Mouse (Mus musculus): ENCODE data around the gene Vav1. TPM values are rescaled to one million over a fixed set of nuclear protein-coding genes. Genes with fewer than 3 reads are reported as not detected.

Vav1 gene
- polyA plus RNA-seq, 1 experiment from 2014 or later = 2.0 TPM

DNA sequence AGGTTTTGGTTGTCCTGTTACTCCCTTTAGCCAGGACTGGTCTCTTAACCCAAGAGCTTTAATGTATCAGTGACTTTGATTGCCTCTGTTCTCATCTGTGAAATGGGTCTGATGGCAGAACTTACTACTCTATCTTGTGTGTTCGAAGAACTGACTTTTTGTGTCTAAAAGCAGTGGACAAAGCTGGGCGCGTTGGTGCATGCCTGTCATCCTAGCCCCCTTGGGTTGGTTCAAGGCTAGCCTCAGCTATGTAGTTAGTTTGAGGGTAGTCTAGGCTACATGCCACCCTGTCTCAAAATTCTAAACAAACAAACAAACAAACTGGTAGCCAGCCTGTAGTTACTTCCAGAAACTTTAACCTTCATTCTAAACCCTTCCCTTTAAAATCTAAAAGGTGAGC lies 27.5 kb upstream of the Vav1 start:
- H3K9ac ChIP-seq (replicated peaks; ENCODE audit: low read length) = no peak overlapping the region
- no peak for ATAC-seq (ENCODE audit: low FRiP score, low TSS enrichment)
- H3K36me3 ChIP-seq (ENCODE audit: insufficient read depth, low read length) = peaks cover 26% of the 10 kb centered on the region
- H3K4me3 ChIP-seq (ENCODE audit: low read length) = no peak overlapping the region
- WGBS = 96% methylated on average over 3 of the region's 3 CpGs
- H3K9me3 ChIP-seq (ENCODE audit: low read length) = no peaks in the 10 kb centered on the region
- H3K4me2 ChIP-seq (replicated peaks; ENCODE audit: low read depth, low read length) = no peak overlapping the region
- H3K27me3 ChIP-seq (ENCODE audit: insufficient read depth, low read length) = no peaks in the 10 kb centered on the region
- peaks cover 12% of the 10 kb centered on the region for H3K4me1 ChIP-seq (ENCODE audit: insufficient read depth, low read length)
- no peak overlapping the region for H3K27ac ChIP-seq (ENCODE audit: low read length)

DNA sequence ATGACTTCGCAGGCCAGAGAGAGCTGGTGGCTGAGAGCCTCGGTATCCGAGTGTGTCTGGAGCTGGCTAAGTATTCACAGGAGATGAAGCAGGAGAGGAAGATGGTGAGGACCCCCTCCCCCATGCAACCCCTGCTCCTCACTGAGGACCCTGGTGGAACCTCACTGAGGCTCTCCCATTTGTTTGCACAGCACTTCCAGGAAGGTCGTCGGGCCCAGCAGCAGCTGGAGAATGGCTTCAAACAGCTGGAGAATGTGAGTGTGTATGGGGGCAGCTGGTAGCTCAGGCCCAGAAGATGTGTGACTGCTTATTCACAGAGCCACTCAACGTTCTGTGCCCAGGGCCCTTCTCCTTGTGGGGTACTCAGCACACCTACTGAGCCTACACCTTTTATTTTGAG lies 25.6 kb upstream of the Vav1 start:
- Histone ChIP-seq H3K4me2 (replicated peaks; ENCODE audit: low read depth, low read length) (no peak overlapping the region), H3K4me3 (ENCODE audit: low read length) (no peak overlapping the region), H3K27ac (ENCODE audit: low read length) (no peak overlapping the region), H3K36me3 (ENCODE audit: insufficient read depth, low read length) (peaks cover 42% of the 10 kb centered on the region), H3K27me3 (ENCODE audit: insufficient read depth, low read length) (no peaks in the 10 kb centered on the region), H3K9ac (replicated peaks; ENCODE audit: low read length) (no peak overlapping the region), H3K4me1 (ENCODE audit: insufficient read depth, low read length) (peaks cover 8% of the 10 kb centered on the region), H3K9me3 (ENCODE audit: low read length) (no peaks in the 10 kb centered on the region)
- ATAC-seq (ENCODE audit: low FRiP score, low TSS enrichment) = no peak
- WGBS = 69% methylated on average over 6 of the region's 6 CpGs

DNA sequence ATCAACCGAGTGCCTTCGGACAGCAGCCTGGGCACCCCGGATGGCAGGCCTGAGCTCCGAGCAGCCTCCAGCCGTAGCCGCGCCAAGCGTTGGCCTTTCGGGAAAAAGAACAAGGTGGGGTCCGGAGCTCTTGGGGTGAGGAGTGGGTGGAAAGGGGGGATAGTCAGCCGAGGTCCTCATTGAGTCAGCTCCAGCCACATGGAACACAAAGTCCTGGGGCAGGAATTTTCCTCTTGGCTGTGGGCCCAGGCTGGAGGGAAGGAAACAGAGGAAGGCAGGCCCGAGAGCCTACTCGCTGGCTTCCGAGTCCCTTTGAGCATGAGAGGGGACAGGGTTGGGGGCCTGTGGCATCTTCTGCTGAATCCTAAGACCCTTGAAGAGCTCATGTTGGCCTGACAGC lies 23.5 kb upstream of the Vav1 start:
- WGBS = 88% methylated on average over 14 of the region's 14 CpGs
- no peak for ATAC-seq (ENCODE audit: low FRiP score, low TSS enrichment)
- H3K36me3 ChIP-seq (ENCODE audit: insufficient read depth, low read length) = peaks cover 53% of the 10 kb centered on the region

DNA sequence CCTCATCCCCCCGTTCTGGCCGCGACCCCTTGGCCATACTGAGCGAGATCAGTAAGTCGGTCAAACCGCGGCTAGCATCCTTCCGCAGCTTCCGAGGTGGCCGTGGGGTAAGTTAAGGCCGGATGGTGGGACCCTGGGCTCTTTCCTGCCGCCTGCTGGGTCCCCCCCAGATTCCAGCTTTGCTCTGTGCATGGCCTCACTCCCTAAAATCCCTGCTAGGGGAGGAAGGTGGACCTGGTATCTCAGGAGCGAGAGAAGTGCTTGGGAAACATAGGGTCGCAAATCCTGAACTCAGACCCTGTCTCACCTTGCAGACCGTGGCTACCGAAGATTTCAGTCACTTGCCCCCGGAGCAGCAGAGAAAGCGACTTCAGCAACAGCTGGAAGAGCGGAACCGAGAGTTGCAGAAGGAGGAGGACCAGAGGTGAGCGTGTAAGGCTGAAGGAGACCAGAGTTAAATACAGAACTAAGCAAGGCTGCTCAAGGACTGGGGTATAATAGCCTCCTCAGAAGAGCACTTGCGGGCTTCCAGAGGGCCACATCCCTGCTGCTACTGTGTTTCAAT lies 21.9 kb upstream of the Vav1 start:
- Histone ChIP-seq H3K9ac (replicated peaks; ENCODE audit: low read length) (no peak overlapping the region), H3K27me3 (ENCODE audit: insufficient read depth, low read length) (no peaks in the 10 kb centered on the region), H3K4me2 (replicated peaks; ENCODE audit: low read depth, low read length) (no peak overlapping the region), H3K36me3 (ENCODE audit: insufficient read depth, low read length) (peaks cover 67% of the 10 kb centered on the region), H3K4me3 (ENCODE audit: low read length) (no peak overlapping the region), H3K27ac (ENCODE audit: low read length) (no peak overlapping the region), H3K4me1 (ENCODE audit: insufficient read depth, low read length) (no peaks in the 10 kb centered on the region), H3K9me3 (ENCODE audit: low read length) (no peaks in the 10 kb centered on the region)
- no peak for ATAC-seq (ENCODE audit: low FRiP score, low TSS enrichment)
- WGBS = 94% methylated on average over 22 of the region's 22 CpGs

More for the DNA sequence above, 23.5 kb upstream of the Vav1 start:
- no peak overlapping the region for H3K27ac ChIP-seq (ENCODE audit: low read length)
- H3K27me3 ChIP-seq (ENCODE audit: insufficient read depth, low read length) = no peaks in the 10 kb centered on the region
- no peaks in the 10 kb centered on the region for H3K9me3 ChIP-seq (ENCODE audit: low read length)
- H3K9ac ChIP-seq (replicated peaks; ENCODE audit: low read length) = no peak overlapping the region
- H3K4me2 ChIP-seq (replicated peaks; ENCODE audit: low read depth, low read length) = no peak overlapping the region
- H3K4me1 ChIP-seq (ENCODE audit: insufficient read depth, low read length) = 0 out of 2 replicates have a peak, but pooled peaks cover 3% of the 10 kb centered on the region
- H3K4me3 ChIP-seq (ENCODE audit: low read length) = no peak overlapping the region

DNA sequence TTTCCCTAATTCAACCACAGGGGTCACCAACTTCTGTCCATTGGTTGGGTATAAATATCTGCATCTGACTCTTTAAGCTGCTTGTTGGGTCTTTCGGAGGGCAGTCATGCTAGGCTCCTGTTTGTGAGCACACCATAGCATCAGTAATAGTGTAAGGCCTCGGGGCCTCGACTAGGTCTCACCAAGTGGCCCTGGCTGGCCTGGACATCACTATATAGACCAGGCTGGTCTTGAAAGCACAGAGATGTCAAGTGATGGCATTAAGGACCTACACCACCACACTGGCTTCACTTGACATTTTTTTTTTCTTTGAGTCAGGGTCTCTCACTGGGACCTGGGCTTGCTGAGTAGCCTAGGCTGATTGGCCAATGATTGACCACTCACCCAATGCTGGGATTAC lies 20.7 kb upstream of the Vav1 start:
- no peaks in the 10 kb centered on the region for H3K27me3 ChIP-seq (ENCODE audit: insufficient read depth, low read length)
- H3K4me2 ChIP-seq (replicated peaks; ENCODE audit: low read depth, low read length) = no peak overlapping the region
- H3K4me3 ChIP-seq (ENCODE audit: low read length) = no peak overlapping the region
- H3K4me1 ChIP-seq (ENCODE audit: insufficient read depth, low read length) = no peaks in the 10 kb centered on the region
- WGBS = 96% methylated on average over 3 of the region's 3 CpGs
- no peak overlapping the region for H3K9ac ChIP-seq (replicated peaks; ENCODE audit: low read length)
- no peak for ATAC-seq (ENCODE audit: low FRiP score, low TSS enrichment)
- peaks cover 76% of the 10 kb centered on the region for H3K36me3 ChIP-seq (ENCODE audit: insufficient read depth, low read length)
- no peak overlapping the region for H3K27ac ChIP-seq (ENCODE audit: low read length)
- H3K9me3 ChIP-seq (ENCODE audit: low read length) = no peaks in the 10 kb centered on the region

DNA sequence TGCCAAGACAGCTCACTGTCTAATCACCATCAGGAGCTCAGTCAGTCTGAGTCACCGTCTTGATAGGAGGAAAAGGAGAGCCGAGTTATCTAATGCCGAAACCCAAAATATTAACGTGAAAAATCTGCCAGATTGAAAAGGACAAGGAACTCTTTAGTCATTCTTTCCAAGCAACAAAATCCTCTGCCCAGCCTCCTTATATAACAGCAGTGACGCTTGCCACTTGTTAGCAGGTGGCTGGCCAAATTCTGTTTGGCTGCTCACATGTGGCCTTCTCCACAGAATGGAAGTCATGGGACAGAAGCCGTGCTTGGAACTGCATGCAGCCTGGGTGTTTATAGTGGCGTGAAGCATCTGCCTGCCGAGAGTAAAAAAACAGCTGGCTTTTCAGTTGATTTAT lies 19.2 kb upstream of the Vav1 start:
- no peaks in the 10 kb centered on the region for H3K27me3 ChIP-seq (ENCODE audit: insufficient read depth, low read length)
- H3K4me1 ChIP-seq (ENCODE audit: insufficient read depth, low read length) = no peaks in the 10 kb centered on the region
- ATAC-seq (ENCODE audit: low FRiP score, low TSS enrichment) = no peak
- H3K36me3 ChIP-seq (ENCODE audit: insufficient read depth, low read length) = peaks cover 65% of the 10 kb centered on the region
- H3K9ac ChIP-seq (replicated peaks; ENCODE audit: low read length) = no peak overlapping the region
- 93% methylated on average over 8 of the region's 8 CpGs for WGBS
- no peak overlapping the region for H3K27ac ChIP-seq (ENCODE audit: low read length)
- no peak overlapping the region for H3K4me2 ChIP-seq (replicated peaks; ENCODE audit: low read depth, low read length)
- H3K4me3 ChIP-seq (ENCODE audit: low read length) = no peak overlapping the region
- no peaks in the 10 kb centered on the region for H3K9me3 ChIP-seq (ENCODE audit: low read length)

DNA sequence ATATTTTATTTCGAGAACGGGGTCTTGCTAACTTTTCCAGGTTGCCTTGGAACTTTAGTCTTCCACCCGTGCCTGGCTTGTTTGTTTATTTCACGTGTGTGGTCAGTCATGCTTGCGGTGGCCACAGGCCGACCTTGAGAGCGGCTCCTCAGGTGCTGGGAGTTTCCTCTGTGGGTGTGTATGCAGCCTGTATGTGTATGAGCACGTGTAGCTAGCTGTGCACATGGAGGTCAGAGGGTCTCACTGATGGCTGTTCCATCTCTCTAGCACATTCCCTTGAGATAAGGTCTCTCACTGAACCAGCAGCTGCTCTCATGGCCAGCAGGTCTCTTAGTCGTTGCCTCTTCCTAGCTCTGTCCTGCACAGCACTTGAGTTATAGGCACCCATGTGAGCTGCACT lies 18.5 kb upstream of the Vav1 start:
- H3K27me3 ChIP-seq (ENCODE audit: insufficient read depth, low read length) = no peaks in the 10 kb centered on the region
- H3K9me3 ChIP-seq (ENCODE audit: low read length) = no peaks in the 10 kb centered on the region
- peaks cover 5% of the 10 kb centered on the region for H3K4me1 ChIP-seq (ENCODE audit: insufficient read depth, low read length)
- H3K4me2 ChIP-seq (replicated peaks; ENCODE audit: low read depth, low read length) = no peak overlapping the region
- WGBS = 79% methylated on average over 9 of the region's 9 CpGs
- H3K9ac ChIP-seq (replicated peaks; ENCODE audit: low read length) = no peak overlapping the region
- peaks cover 59% of the 10 kb centered on the region for H3K36me3 ChIP-seq (ENCODE audit: insufficient read depth, low read length)
- no peak overlapping the region for H3K4me3 ChIP-seq (ENCODE audit: low read length)
- H3K27ac ChIP-seq (ENCODE audit: low read length) = no peak overlapping the region
- no peak for ATAC-seq (ENCODE audit: low FRiP score, low TSS enrichment)

DNA sequence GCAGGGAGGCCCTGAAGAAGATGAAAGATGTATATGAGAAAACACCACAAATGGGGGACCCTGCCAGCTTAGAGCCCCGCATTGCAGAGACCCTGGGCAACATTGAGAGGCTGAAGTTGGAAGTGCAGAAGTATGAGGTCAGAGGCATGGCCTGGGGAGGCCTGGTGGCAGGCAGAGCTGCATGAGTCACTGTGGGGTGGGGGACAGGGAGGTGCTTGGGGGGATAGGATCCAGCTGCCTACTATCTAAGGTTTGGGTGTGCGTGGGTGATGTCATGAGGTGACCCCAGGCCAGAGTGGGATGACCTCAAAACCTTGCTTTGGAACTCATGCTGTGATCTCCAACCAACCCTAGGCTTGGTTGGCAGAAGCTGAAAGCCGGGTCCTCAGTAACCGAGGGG lies 17.6 kb upstream of the Vav1 start:
- Histone ChIP-seq H3K27me3 (ENCODE audit: insufficient read depth, low read length) (no peaks in the 10 kb centered on the region), H3K9ac (replicated peaks; ENCODE audit: low read length) (no peak overlapping the region), H3K9me3 (ENCODE audit: low read length) (no peaks in the 10 kb centered on the region), H3K27ac (ENCODE audit: low read length) (no peak overlapping the region), H3K36me3 (ENCODE audit: insufficient read depth, low read length) (peaks cover 56% of the 10 kb centered on the region), H3K4me1 (ENCODE audit: insufficient read depth, low read length) (peaks cover 8% of the 10 kb centered on the region), H3K4me3 (ENCODE audit: low read length) (no peak overlapping the region), H3K4me2 (replicated peaks; ENCODE audit: low read depth, low read length) (no peak overlapping the region)
- no peak for ATAC-seq (ENCODE audit: low FRiP score, low TSS enrichment)
- WGBS = 93% methylated on average over 4 of the region's 4 CpGs

DNA sequence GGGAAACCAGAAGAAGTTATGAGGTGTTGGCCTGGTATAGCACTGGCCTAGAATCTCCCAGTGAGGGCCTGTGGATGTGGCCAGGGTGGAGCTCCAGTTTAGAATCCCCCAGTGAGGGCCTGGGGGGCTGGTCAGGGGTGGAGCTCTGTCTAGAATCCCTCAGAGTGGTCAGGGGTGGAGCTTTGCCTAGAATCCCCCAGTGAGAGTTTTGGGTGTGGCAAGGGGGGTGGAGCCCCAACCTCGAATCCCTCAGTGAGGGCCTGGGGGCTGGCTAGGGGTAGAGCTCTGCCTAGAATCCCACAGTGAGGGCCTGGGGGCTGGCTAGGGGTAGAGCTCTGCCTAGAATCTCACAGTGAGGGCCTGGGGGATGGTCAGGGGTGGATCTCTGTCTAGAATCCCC lies 17.1 kb upstream of the Vav1 start:
- no peak overlapping the region for H3K9ac ChIP-seq (replicated peaks; ENCODE audit: low read length)
- no peak for ATAC-seq (ENCODE audit: low FRiP score, low TSS enrichment)

DNA sequence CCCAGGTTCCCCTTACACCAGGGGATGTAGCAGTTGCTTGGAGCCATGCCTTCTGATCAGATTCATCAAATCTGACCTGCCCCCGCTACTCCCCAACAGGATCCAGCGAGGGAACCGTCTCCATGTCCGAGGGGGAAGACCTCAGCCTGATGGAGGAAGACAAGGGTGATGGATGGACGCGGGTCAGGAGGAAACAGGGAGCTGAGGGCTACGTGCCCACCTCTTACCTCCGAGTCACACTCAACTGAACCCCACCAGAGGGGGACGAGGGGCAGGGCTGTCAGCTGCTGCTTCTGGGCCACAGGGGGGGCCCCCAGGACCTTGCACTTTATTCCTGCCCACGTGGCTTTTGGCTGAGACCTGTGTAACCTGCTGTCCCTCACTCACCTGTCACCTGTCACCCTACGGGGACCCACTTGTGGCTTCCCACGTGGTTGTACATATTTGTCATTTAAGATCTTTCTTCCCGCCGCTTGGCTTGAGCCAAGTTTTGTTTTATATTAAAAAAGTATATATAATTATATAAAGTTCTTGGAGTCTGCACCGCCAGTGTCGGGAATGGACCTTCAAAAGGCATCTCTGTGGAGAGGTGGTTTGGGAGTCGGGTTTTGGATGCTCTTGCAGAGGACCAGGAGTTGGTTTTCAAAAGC lies 15.9 kb upstream of the Vav1 start:
- no peak overlapping the region for H3K9ac ChIP-seq (replicated peaks; ENCODE audit: low read length)
- 88% methylated on average over 17 of the region's 17 CpGs for WGBS
- no peaks in the 10 kb centered on the region for H3K27me3 ChIP-seq (ENCODE audit: insufficient read depth, low read length)
- no peak overlapping the region for H3K4me3 ChIP-seq (ENCODE audit: low read length)
- ATAC-seq (ENCODE audit: low FRiP score, low TSS enrichment) = no peak
- H3K9me3 ChIP-seq (ENCODE audit: low read length) = no peaks in the 10 kb centered on the region
- no peak overlapping the region for H3K4me2 ChIP-seq (replicated peaks; ENCODE audit: low read depth, low read length)
- peaks cover 43% of the 10 kb centered on the region for H3K36me3 ChIP-seq (ENCODE audit: insufficient read depth, low read length)
- peaks cover 8% of the 10 kb centered on the region for H3K4me1 ChIP-seq (ENCODE audit: insufficient read depth, low read length)
- H3K27ac ChIP-seq (ENCODE audit: low read length) = no peak overlapping the region

More for the DNA sequence above, 17.1 kb upstream of the Vav1 start:
- Histone ChIP-seq H3K4me1 (ENCODE audit: insufficient read depth, low read length) (peaks cover 8% of the 10 kb centered on the region), H3K27me3 (ENCODE audit: insufficient read depth, low read length) (no peaks in the 10 kb centered on the region), H3K4me2 (replicated peaks; ENCODE audit: low read depth, low read length) (no peak overlapping the region), H3K27ac (ENCODE audit: low read length) (no peak overlapping the region), H3K36me3 (ENCODE audit: insufficient read depth, low read length) (peaks cover 54% of the 10 kb centered on the region), H3K9me3 (ENCODE audit: low read length) (no peaks in the 10 kb centered on the region), H3K4me3 (ENCODE audit: low read length) (no peak overlapping the region)
- WGBS = 42% methylated on average over 1 of the region's 1 CpGs

Measured in kidney, embryonic 16.5 days (tissue).